Mouse (Mus musculus): ENCODE data around the gene Shd. TPM values are rescaled to one million over a fixed set of nuclear protein-coding genes. Genes with fewer than 3 reads are reported as not detected.

Gene Shd
- polyA plus RNA-seq, 1 experiment = 0.63 TPM

GRCm38 (mm10) chr17:55945696-55946095 is 24.6 kb upstream of the Shd start:
- TF ChIP-seq CTCF (IDR thresholded peaks at IDR 0.05; ENCODE audit: control insufficient read depth, insufficient read depth, insufficient replicate concordance, low read depth, low read length) (no peak), POLR2A (IDR thresholded peaks at IDR 0.05; ENCODE audit: control insufficient read depth, low read depth, low read length) (no peak)

GRCm38 (mm10) chr17:55948647-55949046 is 21.6 kb upstream of the Shd start:
- no peaks in the 10 kb centered on the region; the same call in 1 of the 2 replicates for H3K4me1 ChIP-seq (ENCODE audit: control insufficient read depth, insufficient read depth, low read length)
- H3K36me3 ChIP-seq (ENCODE audit: control insufficient read depth, insufficient read depth, low read length) = no peaks in the 10 kb centered on the region
- no peaks in the 10 kb centered on the region for H3K27me3 ChIP-seq (ENCODE audit: control insufficient read depth, insufficient read depth, low read length)

More at GRCm38 (mm10) chr17:55945696-55946095, 24.6 kb upstream of the Shd start:
- H3K4me3 ChIP-seq (ENCODE audit: control insufficient read depth, low read depth, low read length) = peak overlapping the region; percentile 84
- no peaks in the 10 kb centered on the region for H3K36me3 ChIP-seq (ENCODE audit: control insufficient read depth, insufficient read depth, low read length)
- H3K4me1 ChIP-seq (ENCODE audit: control insufficient read depth, insufficient read depth, low read length) = no peaks in the 10 kb centered on the region; the same call in 1 of the 2 replicates
- no peaks in the 10 kb centered on the region for H3K27me3 ChIP-seq (ENCODE audit: control insufficient read depth, insufficient read depth, low read length)
- H3K27ac ChIP-seq (ENCODE audit: control insufficient read depth, insufficient read depth, low read depth, low read length) = no peak overlapping the region

GRCm38 (mm10) chr17:55949400-55949799 is 20.9 kb upstream of the Shd start, which contains the start of gene Zfp119b:
Zfp119b (minus strand) TSS chr17:55949500.
- H3K27me3 ChIP-seq (ENCODE audit: control insufficient read depth, insufficient read depth, low read length) = no peaks in the 10 kb centered on the region
- H3K4me3 ChIP-seq (ENCODE audit: control insufficient read depth, low read depth, low read length) = no peak within 1 kb of the TSS
- no peaks in the 10 kb centered on the region; the same call in 1 of the 2 replicates for H3K4me1 ChIP-seq (ENCODE audit: control insufficient read depth, insufficient read depth, low read length)
- H3K27ac ChIP-seq (ENCODE audit: control insufficient read depth, insufficient read depth, low read depth, low read length) = no peak within 1 kb of the TSS
- no peak for TF ChIP-seq CTCF (IDR thresholded peaks at IDR 0.05; ENCODE audit: control insufficient read depth, insufficient read depth, insufficient replicate concordance, low read depth, low read length)
- TF ChIP-seq POLR2A (IDR thresholded peaks at IDR 0.05; ENCODE audit: control insufficient read depth, low read depth, low read length) = no peak
- no peaks in the 10 kb centered on the region for H3K36me3 ChIP-seq (ENCODE audit: control insufficient read depth, insufficient read depth, low read length)

More at GRCm38 (mm10) chr17:55948647-55949046, 21.6 kb upstream of the Shd start:
- no peak for TF ChIP-seq POLR2A (IDR thresholded peaks at IDR 0.05; ENCODE audit: control insufficient read depth, low read depth, low read length)
- no peak for TF ChIP-seq CTCF (IDR thresholded peaks at IDR 0.05; ENCODE audit: control insufficient read depth, insufficient read depth, insufficient replicate concordance, low read depth, low read length)
- Histone ChIP-seq H3K27ac (ENCODE audit: control insufficient read depth, insufficient read depth, low read depth, low read length) (no peak overlapping the region), H3K4me3 (ENCODE audit: control insufficient read depth, low read depth, low read length) (no peak overlapping the region)

GRCm38 (mm10) chr17:55950601-55951000 is 19.7 kb upstream of the Shd start:
- no peak overlapping the region for H3K4me3 ChIP-seq (ENCODE audit: control insufficient read depth, low read depth, low read length)
- H3K36me3 ChIP-seq (ENCODE audit: control insufficient read depth, insufficient read depth, low read length) = no peaks in the 10 kb centered on the region
- H3K27me3 ChIP-seq (ENCODE audit: control insufficient read depth, insufficient read depth, low read length) = no peaks in the 10 kb centered on the region
- peaks cover 2% of the 10 kb centered on the region; the same call in 1 of the 2 replicates for H3K4me1 ChIP-seq (ENCODE audit: control insufficient read depth, insufficient read depth, low read length)
- TF ChIP-seq POLR2A (IDR thresholded peaks at IDR 0.05; ENCODE audit: control insufficient read depth, low read depth, low read length) (no peak), CTCF (IDR thresholded peaks at IDR 0.05; ENCODE audit: control insufficient read depth, insufficient read depth, insufficient replicate concordance, low read depth, low read length) (no peak)
- H3K27ac ChIP-seq (ENCODE audit: control insufficient read depth, insufficient read depth, low read depth, low read length) = no peak overlapping the region

- Histone ChIP-seq H3K27ac (ENCODE audit: control insufficient read depth, insufficient read depth, low read depth, low read length) (no peak overlapping the region), H3K4me1 (ENCODE audit: control insufficient read depth, insufficient read depth, low read length) (peaks cover 10% of the 10 kb centered on the region), H3K27me3 (ENCODE audit: control insufficient read depth, insufficient read depth, low read length) (no peaks in the 10 kb centered on the region), H3K36me3 (ENCODE audit: control insufficient read depth, insufficient read depth, low read length) (no peaks in the 10 kb centered on the region), H3K4me3 (ENCODE audit: control insufficient read depth, low read depth, low read length) (peak overlapping the region; percentile 8)
- TF ChIP-seq POLR2A (IDR thresholded peaks at IDR 0.05; ENCODE audit: control insufficient read depth, low read depth, low read length) (no peak), CTCF (IDR thresholded peaks at IDR 0.05; ENCODE audit: control insufficient read depth, insufficient read depth, insufficient replicate concordance, low read depth, low read length) (no peak)
Measured at GRCm38 (mm10) chr17:55952041-55952440, 18.2 kb upstream of the Shd start.

- H3K4me3 ChIP-seq (ENCODE audit: control insufficient read depth, low read depth, low read length) = peak within 1 kb of the TSS; percentile 8
- no peaks in the 10 kb centered on the region for H3K27me3 ChIP-seq (ENCODE audit: control insufficient read depth, insufficient read depth, low read length)
Measured at GRCm38 (mm10) chr17:55952447-55953027, 17.7 kb upstream of the Shd start, which contains the start of gene Ebi3. Ebi3 (plus strand) TSS chr17:55952640.

GRCm38 (mm10) chr17:55953751-55954150 is 16.5 kb upstream of the Shd start:
- no peak for TF ChIP-seq CTCF (IDR thresholded peaks at IDR 0.05; ENCODE audit: control insufficient read depth, insufficient read depth, insufficient replicate concordance, low read depth, low read length)
- no peak for TF ChIP-seq POLR2A (IDR thresholded peaks at IDR 0.05; ENCODE audit: control insufficient read depth, low read depth, low read length)
- Histone ChIP-seq H3K27me3 (ENCODE audit: control insufficient read depth, insufficient read depth, low read length) (no peaks in the 10 kb centered on the region), H3K27ac (ENCODE audit: control insufficient read depth, insufficient read depth, low read depth, low read length) (no peak overlapping the region), H3K4me3 (ENCODE audit: control insufficient read depth, low read depth, low read length) (no peak overlapping the region), H3K4me1 (ENCODE audit: control insufficient read depth, insufficient read depth, low read length) (peaks cover 15% of the 10 kb centered on the region), H3K36me3 (ENCODE audit: control insufficient read depth, insufficient read depth, low read length) (no peaks in the 10 kb centered on the region)

More at GRCm38 (mm10) chr17:55952447-55953027, 17.7 kb upstream of the Shd start, which contains the start of gene Ebi3:
- Histone ChIP-seq H3K4me1 (ENCODE audit: control insufficient read depth, insufficient read depth, low read length) (peaks cover 10% of the 10 kb centered on the region), H3K36me3 (ENCODE audit: control insufficient read depth, insufficient read depth, low read length) (no peaks in the 10 kb centered on the region), H3K27ac (ENCODE audit: control insufficient read depth, insufficient read depth, low read depth, low read length) (no peak within 1 kb of the TSS)
- no peak for TF ChIP-seq CTCF (IDR thresholded peaks at IDR 0.05; ENCODE audit: control insufficient read depth, insufficient read depth, insufficient replicate concordance, low read depth, low read length)
- no peak for TF ChIP-seq POLR2A (IDR thresholded peaks at IDR 0.05; ENCODE audit: control insufficient read depth, low read depth, low read length)

Measured in testis, adult 2 months (tissue).